Mouse (Mus musculus): ENCODE data around the gene Elmo3. TPM values are rescaled to one million over a fixed set of nuclear protein-coding genes. Genes with fewer than 3 reads are reported as not detected.

Gene Elmo3
- polyA plus RNA-seq, 1 experiment from 2014 or later = 1.3 TPM

- Histone ChIP-seq H3K4me2 (ENCODE audit: low read length) (no peak overlapping the region), H3K27me3 (replicated peaks; ENCODE audit: control insufficient read depth, insufficient read depth, low read length) (no peaks in the 10 kb centered on the region), H3K9ac (replicated peaks; ENCODE audit: low read depth, low read length) (no peak overlapping the region), H3K36me3 (ENCODE audit: control insufficient read depth, insufficient read depth) (peaks cover 4% of the 10 kb centered on the region; the same call in 1 of the 2 replicates), H3K4me1 (replicated peaks; ENCODE audit: control insufficient read depth, insufficient read depth, low read length) (peaks cover 5% of the 10 kb centered on the region), H3K4me3 (replicated peaks; ENCODE audit: low read length) (no peak overlapping the region), H3K27ac (ENCODE audit: low read length) (no peak overlapping the region), H3K9me3 (ENCODE audit: control insufficient read depth, low read length) (no peaks in the 10 kb centered on the region)
- 78% methylated on average over 26 of the region's 26 CpGs for WGBS
- ATAC-seq = no peak
Measured at GRCm38 (mm10) chr8:105355179-105356024, 50.0 kb downstream of the Elmo3 start.

DNA sequence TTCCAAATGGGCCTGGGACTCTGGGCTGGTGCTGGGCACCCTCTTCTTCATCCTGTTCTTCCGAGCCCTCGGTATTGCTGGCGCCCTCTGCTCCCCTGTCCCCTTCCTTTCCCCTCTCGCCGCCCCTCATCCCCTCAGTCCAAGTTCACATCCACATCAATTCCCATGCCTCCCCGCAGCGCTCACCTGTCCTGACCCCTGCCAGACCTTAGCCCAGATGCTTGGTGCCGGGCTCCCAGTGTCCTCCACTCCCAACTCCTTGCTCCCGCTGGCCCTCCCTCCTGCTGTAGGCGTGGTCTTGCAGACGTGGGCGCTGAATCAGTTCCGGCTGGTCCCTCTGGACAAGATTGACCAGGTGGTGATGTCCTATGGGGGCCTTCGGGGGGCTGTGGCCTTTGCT is 51.3 kb downstream of the Elmo3 start:
- no peaks in the 10 kb centered on the region for H3K9me3 ChIP-seq (ENCODE audit: control insufficient read depth, low read length)
- 87% methylated on average over 14 of the region's 14 CpGs for WGBS
- H3K36me3 ChIP-seq (ENCODE audit: control insufficient read depth, insufficient read depth) = peaks cover 4% of the 10 kb centered on the region; the same call in 1 of the 2 replicates
- no peak for ATAC-seq
- H3K4me3 ChIP-seq (replicated peaks; ENCODE audit: low read length) = no peak overlapping the region
- H3K4me1 ChIP-seq (replicated peaks; ENCODE audit: control insufficient read depth, insufficient read depth, low read length) = no peaks in the 10 kb centered on the region
- H3K27me3 ChIP-seq (replicated peaks; ENCODE audit: control insufficient read depth, insufficient read depth, low read length) = no peaks in the 10 kb centered on the region
- H3K4me2 ChIP-seq (ENCODE audit: low read length) = no peak overlapping the region
- H3K9ac ChIP-seq (replicated peaks; ENCODE audit: low read depth, low read length) = no peak overlapping the region
- H3K27ac ChIP-seq (ENCODE audit: low read length) = no peak overlapping the region

- Histone ChIP-seq H3K4me3 (replicated peaks; ENCODE audit: low read length) (no peak overlapping the region), H3K4me1 (replicated peaks; ENCODE audit: control insufficient read depth, insufficient read depth, low read length) (no peaks in the 10 kb centered on the region), H3K27me3 (replicated peaks; ENCODE audit: control insufficient read depth, insufficient read depth, low read length) (no peaks in the 10 kb centered on the region), H3K36me3 (ENCODE audit: control insufficient read depth, insufficient read depth) (peaks cover 4% of the 10 kb centered on the region; the same call in 1 of the 2 replicates), H3K9ac (replicated peaks; ENCODE audit: low read depth, low read length) (no peak overlapping the region), H3K4me2 (ENCODE audit: low read length) (no peak overlapping the region), H3K27ac (ENCODE audit: low read length) (no peak overlapping the region), H3K9me3 (ENCODE audit: control insufficient read depth, low read length) (no peaks in the 10 kb centered on the region)
- WGBS = 82% methylated on average over 15 of the region's 15 CpGs
- no peak for ATAC-seq
Measured at GRCm38 (mm10) chr8:105359208-105359607, 53.8 kb downstream of the Elmo3 start.

GRCm38 (mm10) chr8:105359646-105360045 is 54.2 kb downstream of the Elmo3 start:
- Histone ChIP-seq H3K4me1 (replicated peaks; ENCODE audit: control insufficient read depth, insufficient read depth, low read length) (no peaks in the 10 kb centered on the region), H3K27ac (ENCODE audit: low read length) (no peak overlapping the region), H3K4me3 (replicated peaks; ENCODE audit: low read length) (no peak overlapping the region), H3K9ac (replicated peaks; ENCODE audit: low read depth, low read length) (no peak overlapping the region), H3K9me3 (ENCODE audit: control insufficient read depth, low read length) (no peaks in the 10 kb centered on the region), H3K4me2 (ENCODE audit: low read length) (no peak overlapping the region), H3K27me3 (replicated peaks; ENCODE audit: control insufficient read depth, insufficient read depth, low read length) (no peaks in the 10 kb centered on the region), H3K36me3 (ENCODE audit: control insufficient read depth, insufficient read depth) (peaks cover 8% of the 10 kb centered on the region)
- WGBS = 48% methylated on average over 4 of the region's 4 CpGs
- peak; percentile 26; the same call in 1 of the 2 replicates for ATAC-seq

MicroRNA genes within 50 kb of the gene (microRNA counts, 519-probe panel; counts per million panel counts)
- microRNA mmu-miR-328 = 2,419 counts per million, percentile 57 among the panel's probes with 10 or more counts

Small RNA genes within 50 kb of the gene (microRNA-seq; reads per million reads assigned to microRNA genes)
- gene Gm27320 (not detected), gene Mir328 (363 reads per million, percentile 70 among the genes with 10 or more reads in this experiment)

Other genes with a start within 250 kb of the Elmo3 start
- gene Ces3b, start 221.8 kb upstream of the Elmo3 start, polyA plus RNA-seq (2015; fragmentation: Nextera tagmentation; extraction: Ambion mirVana) = not detected in 2 replicates
- gene Ces4a, start 173.8 kb upstream of the Elmo3 start, polyA plus RNA-seq (2015; fragmentation: Nextera tagmentation; extraction: Ambion mirVana) = 0.11 and 0.29 TPM in 2 replicates
- 34.2 and 40.1 TPM in 2 replicates for gene Cbfb, start 134.9 kb upstream of the Elmo3 start, polyA plus RNA-seq (2015; fragmentation: Nextera tagmentation; extraction: Ambion mirVana)
- gene D230025D16Rik, start 80.5 kb upstream of the Elmo3 start, polyA plus RNA-seq (2015; fragmentation: Nextera tagmentation; extraction: Ambion mirVana) = 34.3 and 35.7 TPM in 2 replicates
- gene B3gnt9, start 50.4 kb upstream of the Elmo3 start, polyA plus RNA-seq (2015; fragmentation: Nextera tagmentation; extraction: Ambion mirVana) = 3.8 and 4.3 TPM in 2 replicates
- gene Tradd, start 41.0 kb upstream of the Elmo3 start, polyA plus RNA-seq (2015; fragmentation: Nextera tagmentation; extraction: Ambion mirVana) = 23.4 and 27.3 TPM in 2 replicates
- 0.83 and 0.96 TPM in 2 replicates for gene Fbxl8, start 41.0 kb upstream of the Elmo3 start, polyA plus RNA-seq (2015; fragmentation: Nextera tagmentation; extraction: Ambion mirVana)
- gene Hsf4, start 35.8 kb upstream of the Elmo3 start, polyA plus RNA-seq (2015; fragmentation: Nextera tagmentation; extraction: Ambion mirVana) = 0.25 TPM in 1 of 2 replicates, not detected in the other
- 1.5 and 2.8 TPM in 2 replicates for gene Nol3, start 29.5 kb upstream of the Elmo3 start, polyA plus RNA-seq (2015; fragmentation: Nextera tagmentation; extraction: Ambion mirVana)
- 110 and 125 TPM in 2 replicates for gene 4931428F04Rik, start 15.7 kb upstream of the Elmo3 start, polyA plus RNA-seq (2015; fragmentation: Nextera tagmentation; extraction: Ambion mirVana)
- 12.5 and 12.9 TPM in 2 replicates for gene Exoc3l, start 9.5 kb upstream of the Elmo3 start, polyA plus RNA-seq (2015; fragmentation: Nextera tagmentation; extraction: Ambion mirVana)
- 44.9 and 46.8 TPM in 2 replicates for gene E2f4, start 7.9 kb upstream of the Elmo3 start, polyA plus RNA-seq (2015; fragmentation: Nextera tagmentation; extraction: Ambion mirVana)
- 0.36 and 0.99 TPM in 2 replicates for gene Lrrc29, start 20.7 kb downstream of the Elmo3 start, polyA plus RNA-seq (2015; fragmentation: Nextera tagmentation; extraction: Ambion mirVana)
- gene Tmem208, start 20.8 kb downstream of the Elmo3 start, polyA plus RNA-seq (2015; fragmentation: Nextera tagmentation; extraction: Ambion mirVana) = 111 and 126 TPM in 2 replicates
- gene Fhod1, start 42.4 kb downstream of the Elmo3 start, polyA plus RNA-seq (2015; fragmentation: Nextera tagmentation; extraction: Ambion mirVana) = 0.43 and 1.2 TPM in 2 replicates
- gene Slc9a5, start 43.2 kb downstream of the Elmo3 start, polyA plus RNA-seq (2015; fragmentation: Nextera tagmentation; extraction: Ambion mirVana) = 6.3 and 10.3 TPM in 2 replicates
- 1.3 and 1.9 TPM in 2 replicates for gene Plekhg4, start 67.7 kb downstream of the Elmo3 start, polyA plus RNA-seq (2015; fragmentation: Nextera tagmentation; extraction: Ambion mirVana)
- gene Kctd19, start 107.9 kb downstream of the Elmo3 start, polyA plus RNA-seq (2015; fragmentation: Nextera tagmentation; extraction: Ambion mirVana) = not detected in 2 replicates
- 0.37 and 0.80 TPM in 2 replicates for gene Lrrc36, start 108.0 kb downstream of the Elmo3 start, polyA plus RNA-seq (2015; fragmentation: Nextera tagmentation; extraction: Ambion mirVana)
- 28.9 and 56.5 TPM in 2 replicates for gene Tppp3, start 165.9 kb downstream of the Elmo3 start, polyA plus RNA-seq (2015; fragmentation: Nextera tagmentation; extraction: Ambion mirVana)
- 26.3 and 33.3 TPM in 2 replicates for gene Zdhhc1, start 191.3 kb downstream of the Elmo3 start, polyA plus RNA-seq (2015; fragmentation: Nextera tagmentation; extraction: Ambion mirVana)
- gene Hsd11b2, start 213.2 kb downstream of the Elmo3 start, polyA plus RNA-seq (2015; fragmentation: Nextera tagmentation; extraction: Ambion mirVana) = 0.35 and 0.48 TPM in 2 replicates

Data from forebrain, embryonic 16.5 days (tissue).